Mouse (Mus musculus) myocyte (in vitro differentiated cells): ENCODE data around the gene Dcp1b. TPM values are rescaled to one million over a fixed set of nuclear protein-coding genes. Genes with fewer than 3 reads are reported as not detected.

ENCODE experiments used
- H3K27me3 ChIP-seq: one replicate; pipeline ENCODE4 v1.6.1; 2011; ENCODE audit not compliant: control insufficient read depth, insufficient read depth, insufficient read length
- H3K36me3 ChIP-seq: one replicate; pipeline ENCODE4 v1.6.1; 2011; ENCODE audit not compliant: control insufficient read depth, insufficient read depth
- H3K4me2 ChIP-seq: one replicate; pipeline ENCODE4 v1.6.1; 2011; ENCODE audit warnings: low read depth, control low read depth
- H3K4me3 ChIP-seq: one replicate; pipeline ENCODE4 v1.5.1; 2011; ENCODE audit warnings: mild to moderate bottlenecking, control low read depth, moderate library complexity
- H3K79me2 ChIP-seq: one replicate; pipeline ENCODE4 v1.6.1; 2011; ENCODE audit not compliant: control insufficient read depth, insufficient read depth
- H3ac ChIP-seq: one replicate; pipeline ENCODE4 v1.6.1; 2011; ENCODE audit not compliant: control insufficient read depth, insufficient read length
- CEBPB ChIP-seq: IDR thresholded peaks from 2 replicates; pipeline ENCODE4 v1.6.1; 2011; ENCODE audit warnings: mild to moderate bottlenecking, moderate library complexity; ENCODE audit not compliant: poor library complexity, insufficient read depth, severe bottlenecking
- E2F4 ChIP-seq: IDR thresholded peaks from one replicate; pipeline ENCODE4 v1.6.1; 2011; ENCODE audit warnings: mild to moderate bottlenecking, control low read depth, moderate library complexity; ENCODE audit not compliant: insufficient read depth
- MAX ChIP-seq: IDR thresholded peaks from one replicate; pipeline ENCODE4 v1.6.1; 2011; ENCODE audit warnings: low read depth, mild to moderate bottlenecking, control low read depth
- MYOD1 ChIP-seq, 3 experiments: IDR thresholded peaks; one replicate each; pipeline ENCODE4 v1.6.1; 2011; ENCODE audit warnings: control low read depth in 2 of 3, low read depth in 2 of 3, mild to moderate bottlenecking in 2 of 3, moderate library complexity in 1 of 3; ENCODE audit not compliant: insufficient read length in 2 of 3, control insufficient read depth in 1 of 3
- MYOG ChIP-seq, 3 experiments: IDR thresholded peaks; one replicate each; pipeline ENCODE4 v1.6.1; 2011; ENCODE audit warnings: control low read depth in 2 of 3, low read depth in 2 of 3, mild to moderate bottlenecking in 2 of 3; ENCODE audit not compliant: insufficient read length in 2 of 3, control insufficient read depth in 1 of 3, insufficient read depth in 1 of 3
- POLR2A ChIP-seq: IDR thresholded peaks from one replicate; pipeline ENCODE4 v1.6.1; 2011; ENCODE audit warnings: low read depth, mild to moderate bottlenecking, control low read depth, moderate library complexity; ENCODE audit not compliant: insufficient read length
- POLR2AphosphoS2 ChIP-seq: IDR thresholded peaks from one replicate; pipeline ENCODE4 v1.6.1; 2011; ENCODE audit warnings: low read depth, control low read depth; ENCODE audit not compliant: insufficient read length
- REST ChIP-seq: IDR thresholded peaks from one replicate; pipeline ENCODE4 v1.6.1; 2011; ENCODE audit warnings: mild to moderate bottlenecking, control low read depth, moderate library complexity; ENCODE audit not compliant: insufficient read depth, insufficient read length
- SRF ChIP-seq: IDR thresholded peaks from one replicate; pipeline ENCODE4 v1.6.1; 2011; ENCODE audit warnings: low read depth; ENCODE audit not compliant: control insufficient read depth, insufficient read length
- TCF12 ChIP-seq: IDR thresholded peaks from one replicate; pipeline ENCODE4 v1.6.1; 2011; ENCODE audit warnings: mild to moderate bottlenecking, control low read depth; ENCODE audit not compliant: poor library complexity, insufficient read depth, severe bottlenecking
- TCF3 ChIP-seq: IDR thresholded peaks from one replicate; pipeline ENCODE4 v1.6.1; 2011; ENCODE audit warnings: low read depth, control low read depth; ENCODE audit not compliant: insufficient read length
- USF1 ChIP-seq: IDR thresholded peaks from one replicate; pipeline ENCODE4 v1.6.1; 2011; ENCODE audit warnings: low read depth, mild to moderate bottlenecking, control low read depth, moderate library complexity
- polyA plus RNA-seq: library from polyadenylated mRNA; unstranded; fragments of >200 nt; fragmentation: generic; extraction: Trizol; gene quantifications from one replicate; pipeline ENCODE4 v1.2.1, GENCODE M21; 2012; ENCODE audit warnings: missing spikeins

Dcp1b gene
- 2.8 TPM for polyA plus RNA-seq

DNA sequence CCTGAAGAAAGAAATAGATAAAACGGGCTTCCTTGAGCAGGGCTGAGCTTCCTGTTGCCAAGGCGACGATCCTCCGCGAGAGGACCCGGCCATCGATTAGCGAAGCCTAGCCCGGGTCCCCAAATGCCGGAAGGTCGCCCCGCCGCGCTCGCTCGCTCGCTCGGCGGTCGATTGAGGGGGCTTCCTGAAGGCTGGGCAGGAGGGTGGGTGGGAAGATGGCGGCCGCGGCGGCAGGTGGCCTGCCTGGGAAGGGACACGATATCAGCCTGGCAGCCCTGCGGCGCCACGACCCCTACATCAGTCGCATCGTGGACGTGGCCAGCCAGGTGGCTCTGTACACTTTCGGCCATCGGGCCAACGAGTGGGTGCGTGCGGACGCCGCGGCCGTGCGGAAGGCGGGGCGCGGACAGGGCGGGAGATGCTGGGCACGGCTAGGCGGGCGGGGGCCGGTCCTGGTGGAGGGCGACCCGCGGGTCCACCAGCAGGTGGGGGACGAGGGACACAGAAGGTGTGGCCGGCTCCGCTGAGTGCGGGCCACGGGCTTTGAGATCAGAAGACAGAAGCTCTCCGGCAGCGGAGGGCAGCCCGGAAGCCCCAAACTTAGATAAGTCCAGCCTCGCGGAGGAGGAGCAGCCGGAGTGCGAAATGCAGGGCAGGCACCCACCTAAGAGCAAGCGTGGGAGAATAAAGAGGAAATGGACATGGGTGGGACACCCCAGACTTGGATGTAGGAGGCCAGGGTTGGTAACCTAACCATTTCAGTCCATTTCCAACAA is at the start of gene Dcp1b:
Dcp1b (plus strand) TSS at position 176 of the 776 bp plus-strand sequence.
- H3ac ChIP-seq, result peak within 1 kb of the TSS; percentile 21
- peak within 1 kb of the TSS; percentile 94 for H3K4me2 ChIP-seq
- TF ChIP-seq TCF12 (no peak), MYOD1 (IDR thresholded peaks at IDR 0.05; ENCODE audit: control insufficient read depth in 1 of 3, insufficient read length in 2 of 3, low read depth in 2 of 3) (peak in 1 of 3 experiments; percentile 75), TCF3 (no peak), E2F4 (no peak), USF1 (no peak), POLR2AphosphoS2 (peak; percentile 68), MYOG (IDR thresholded peaks at IDR 0.05; ENCODE audit: control insufficient read depth in 1 of 3, insufficient read depth in 1 of 3, insufficient read length in 2 of 3, low read depth in 2 of 3) (peak in 1 of 3 experiments; percentile 35), POLR2A (peak; percentile 80), SRF (no peak), CEBPB (no peak), REST (no peak), MAX (no peak)
- peak within 1 kb of the TSS; percentile 37 for H3K4me3 ChIP-seq
- no peaks in the 10 kb centered on the region for H3K79me2 ChIP-seq
- H3K36me3 ChIP-seq, result no peaks in the 10 kb centered on the region
- no peaks in the 10 kb centered on the region for H3K27me3 ChIP-seq

DNA sequence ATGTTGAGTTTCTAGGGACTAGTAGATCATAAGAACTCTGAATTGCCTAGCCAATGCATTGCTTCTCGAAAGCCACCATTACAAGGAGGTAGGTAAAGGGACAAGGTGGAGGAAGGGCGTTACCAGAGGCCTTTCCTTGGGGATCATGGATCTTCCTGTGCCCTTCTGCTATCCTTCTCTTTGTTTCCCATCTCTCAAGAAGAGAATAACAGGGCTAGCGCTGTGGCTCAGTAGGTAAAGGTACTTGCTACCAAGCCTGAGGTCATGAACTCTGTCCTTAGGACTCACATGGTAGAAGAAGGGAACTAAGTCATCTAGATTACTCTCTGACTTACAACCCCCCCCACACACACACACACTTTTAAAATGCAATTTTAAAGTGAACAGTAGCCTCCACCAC is 48.1 kb upstream of the Dcp1b start:
- Histone ChIP-seq H3ac (no peak overlapping the region), H3K4me3 (no peak overlapping the region), H3K27me3 (peaks cover 10% of the 10 kb centered on the region), H3K4me2 (no peak overlapping the region), H3K79me2 (no peaks in the 10 kb centered on the region), H3K36me3 (no peaks in the 10 kb centered on the region)
- TF ChIP-seq USF1 (no peak), MYOD1 (IDR thresholded peaks at IDR 0.05; ENCODE audit: control insufficient read depth in 1 of 3, insufficient read length in 2 of 3, low read depth in 2 of 3) (no peak), CEBPB (no peak), TCF3 (no peak), POLR2A (no peak), TCF12 (no peak), MYOG (IDR thresholded peaks at IDR 0.05; ENCODE audit: control insufficient read depth in 1 of 3, insufficient read depth in 1 of 3, insufficient read length in 2 of 3, low read depth in 2 of 3) (no peak), POLR2AphosphoS2 (no peak), REST (no peak), SRF (no peak), MAX (no peak), E2F4 (no peak)

DNA sequence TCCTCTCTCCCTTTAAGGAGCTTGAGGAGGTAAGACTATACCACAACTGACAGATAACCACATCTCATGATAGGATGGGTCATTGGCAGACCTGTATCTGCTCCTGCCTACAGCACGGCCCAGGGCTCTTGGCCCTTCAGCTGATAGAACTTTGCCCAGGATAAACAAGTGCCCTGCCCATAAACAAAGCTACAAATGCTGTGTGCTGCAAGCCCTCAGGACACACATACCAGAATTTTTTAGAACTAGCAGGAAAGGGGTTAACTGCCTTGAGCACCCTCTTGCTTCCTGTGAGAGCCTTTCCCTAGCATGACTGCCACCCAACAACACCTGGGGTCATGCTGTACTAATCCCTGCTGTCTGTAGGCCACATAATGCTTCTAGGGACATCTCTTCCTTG is 47.0 kb upstream of the Dcp1b start:
- no peak for TF ChIP-seq CEBPB
- TF ChIP-seq REST, result no peak
- TF ChIP-seq POLR2AphosphoS2, result no peak
- no peak for TF ChIP-seq TCF12
- no peak for TF ChIP-seq MYOG (IDR thresholded peaks at IDR 0.05; ENCODE audit: control insufficient read depth in 1 of 3, insufficient read depth in 1 of 3, insufficient read length in 2 of 3, low read depth in 2 of 3)
- TF ChIP-seq USF1, result no peak
- no peak for TF ChIP-seq POLR2A
- no peak for TF ChIP-seq MYOD1 (IDR thresholded peaks at IDR 0.05; ENCODE audit: control insufficient read depth in 1 of 3, insufficient read length in 2 of 3, low read depth in 2 of 3)
- no peak for TF ChIP-seq SRF
- TF ChIP-seq TCF3, result no peak
- TF ChIP-seq E2F4, result no peak
- no peak for TF ChIP-seq MAX
- no peak overlapping the region for H3ac ChIP-seq
- H3K36me3 ChIP-seq, result no peaks in the 10 kb centered on the region
- no peaks in the 10 kb centered on the region for H3K79me2 ChIP-seq
- peaks cover 17% of the 10 kb centered on the region for H3K27me3 ChIP-seq
- H3K4me3 ChIP-seq, result no peak overlapping the region
- H3K4me2 ChIP-seq, result no peak overlapping the region

GRCm38 (mm10) chr6:119128521-119128920 is 46.5 kb upstream of the Dcp1b start:
- Histone ChIP-seq H3K4me2 (no peak overlapping the region), H3K4me3 (no peak overlapping the region), H3K36me3 (no peaks in the 10 kb centered on the region)

More at GRCm38 (mm10) chr6:119128521-119128920, 46.5 kb upstream of the Dcp1b start:
- Histone ChIP-seq H3K79me2 (no peaks in the 10 kb centered on the region), H3ac (no peak overlapping the region), H3K27me3 (peaks cover 17% of the 10 kb centered on the region)
- TF ChIP-seq POLR2A, result no peak
- TF ChIP-seq USF1, result no peak
- TF ChIP-seq E2F4, result no peak
- TF ChIP-seq MYOD1 (IDR thresholded peaks at IDR 0.05; ENCODE audit: control insufficient read depth in 1 of 3, insufficient read length in 2 of 3, low read depth in 2 of 3), result no peak
- no peak for TF ChIP-seq REST
- no peak for TF ChIP-seq TCF3
- TF ChIP-seq MYOG (IDR thresholded peaks at IDR 0.05; ENCODE audit: control insufficient read depth in 1 of 3, insufficient read depth in 1 of 3, insufficient read length in 2 of 3, low read depth in 2 of 3), result no peak
- no peak for TF ChIP-seq POLR2AphosphoS2
- TF ChIP-seq MAX, result no peak
- TF ChIP-seq TCF12, result no peak
